Mouse (Mus musculus): ENCODE measurements around the gene Ctps.
"Not testable (repeated sequence)": the region's sequence is repeated elsewhere in the genome, so short reads cannot be mapped to it uniquely, and the experiment has no call there.

Gene Ctps

GRCm38 (mm10) chr4:120569486-120570437 lies at the start of gene Ctps:
TSS of gene Ctps (minus strand) at chr4:120570276.
- DNase-seq (ENCODE audit: low read depth, low spot score): peak; percentile 94

GRCm38 (mm10) chr4:120616199-120617025 lies 46.3 kb upstream of the Ctps start:
- no peak for DNase-seq (ENCODE audit: low read depth, low spot score)

DNA sequence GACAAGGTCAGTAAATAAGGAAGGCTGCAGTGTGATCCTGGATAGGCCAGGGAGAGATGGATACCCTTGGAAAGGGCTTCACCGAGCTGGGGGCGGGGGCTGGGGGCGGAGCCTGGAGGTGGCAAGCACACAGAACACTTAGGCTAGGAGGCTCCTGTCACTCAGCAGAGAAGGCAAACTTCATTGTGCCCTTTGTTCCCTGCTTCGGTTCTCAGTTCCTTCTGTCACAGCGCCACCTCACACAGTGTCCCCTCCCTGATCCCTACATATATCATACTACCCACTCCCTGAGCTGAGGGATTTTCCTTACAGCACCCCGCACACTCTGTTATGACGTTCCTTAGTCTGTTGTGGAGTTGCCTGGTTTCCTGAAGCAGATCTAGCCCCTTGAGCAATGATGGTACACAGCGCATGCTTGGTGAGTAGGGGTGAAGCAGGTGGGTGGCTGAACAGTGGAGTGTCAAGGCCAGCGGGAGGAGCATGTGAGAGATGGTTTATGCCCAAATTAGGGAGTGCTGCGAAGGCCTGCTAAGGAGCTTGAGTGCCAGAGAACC lies 45.5 kb upstream of the Ctps start:
- DNase-seq (ENCODE audit: low read depth, low spot score): no peak

- DNase-seq (ENCODE audit: low read depth, low spot score): no peak
These were observed 44.6 kb upstream of the Ctps start for GRCm38 (mm10) chr4:120614644-120615043.

DNA sequence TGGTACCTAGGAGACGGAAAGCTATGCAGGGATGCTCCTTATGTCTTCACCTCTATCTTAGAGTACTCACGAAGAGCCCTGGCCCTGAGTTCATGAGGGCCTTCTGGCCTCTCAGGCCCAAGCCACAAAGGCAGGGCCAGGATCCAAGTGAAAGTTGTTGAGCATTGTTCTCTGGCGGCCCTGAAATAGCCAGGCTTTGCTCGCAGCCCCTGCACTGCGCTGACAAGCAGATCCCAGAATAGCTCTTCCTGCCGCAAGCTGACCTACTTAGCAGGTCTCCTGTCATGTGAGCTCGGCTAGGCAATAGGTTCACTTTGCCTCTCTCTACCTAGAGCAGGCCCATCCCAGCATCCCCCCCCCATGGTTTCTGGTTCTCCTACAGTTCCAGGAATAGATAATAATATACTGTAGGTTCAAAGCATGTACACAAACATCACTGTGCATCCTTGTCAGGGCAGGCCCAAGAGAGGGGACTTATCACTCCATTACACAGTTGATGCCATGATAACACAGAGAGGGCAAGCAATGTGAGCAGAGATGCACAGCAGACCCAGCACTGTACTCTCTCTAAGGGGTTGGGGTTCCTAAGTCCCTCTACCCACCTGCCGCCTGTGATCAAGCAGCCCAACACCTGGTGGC lies 43.7 kb upstream of the Ctps start:
- DNase-seq (ENCODE audit: low read depth, low spot score): no peak

DNA sequence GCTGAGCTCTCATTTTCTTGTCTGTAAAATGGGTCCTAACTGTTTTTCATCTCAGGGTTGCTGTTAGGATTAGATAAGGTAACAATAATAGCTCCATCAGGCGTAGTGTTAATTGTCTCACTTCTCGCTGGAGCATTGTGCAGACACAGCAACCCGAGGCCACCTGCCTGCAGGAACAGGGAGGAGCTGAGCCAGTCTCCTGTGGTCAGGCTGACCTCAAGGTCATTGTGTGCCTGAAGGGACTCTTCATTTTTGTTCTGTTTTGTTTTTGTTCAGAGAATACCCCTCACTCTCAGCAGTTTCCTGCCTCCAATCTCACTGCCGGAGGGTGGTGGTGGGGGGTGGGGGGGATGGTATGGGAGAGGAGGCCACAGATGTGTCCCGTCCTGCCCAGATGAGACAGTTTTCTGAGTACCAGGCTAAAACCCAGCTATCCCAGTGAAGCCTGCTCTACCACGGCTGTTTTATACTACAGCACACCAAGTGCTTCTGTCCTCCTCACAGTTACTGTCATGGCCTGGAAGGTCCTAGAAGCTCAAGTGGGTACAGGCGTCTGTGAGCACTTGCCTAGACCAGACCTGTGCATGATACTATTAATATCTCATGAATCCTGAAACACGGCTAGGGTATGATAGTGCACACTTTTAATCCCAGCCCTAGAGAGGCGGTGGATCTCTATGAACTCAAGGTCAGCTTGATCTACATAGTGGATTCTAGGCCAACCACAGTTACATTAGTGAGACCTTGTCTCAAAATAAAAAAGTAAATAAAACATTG lies 42.4 kb upstream of the Ctps start:
- DNase-seq (ENCODE audit: low read depth, low spot score): no peak

DNA sequence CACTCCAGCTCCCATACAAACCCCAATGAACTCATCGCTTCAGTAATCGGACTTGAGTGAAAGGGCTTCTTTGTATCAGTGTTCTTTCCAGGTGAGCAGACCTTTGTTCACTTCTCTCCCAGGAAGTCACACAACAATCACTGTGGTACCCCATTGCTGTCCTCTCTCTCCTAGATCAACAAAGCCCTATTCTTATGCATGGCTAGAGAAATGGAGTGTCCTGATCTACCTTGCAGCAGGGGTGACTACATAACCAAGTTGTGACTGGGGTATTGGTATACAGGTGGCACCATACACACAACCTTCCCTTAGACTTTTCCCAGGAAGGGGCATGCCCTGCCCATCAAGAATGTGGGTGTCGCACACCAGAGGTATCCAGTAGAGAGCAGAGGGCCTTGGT lies 40.9 kb upstream of the Ctps start:
- DNase-seq (ENCODE audit: low read depth, low spot score): no peak

DNA sequence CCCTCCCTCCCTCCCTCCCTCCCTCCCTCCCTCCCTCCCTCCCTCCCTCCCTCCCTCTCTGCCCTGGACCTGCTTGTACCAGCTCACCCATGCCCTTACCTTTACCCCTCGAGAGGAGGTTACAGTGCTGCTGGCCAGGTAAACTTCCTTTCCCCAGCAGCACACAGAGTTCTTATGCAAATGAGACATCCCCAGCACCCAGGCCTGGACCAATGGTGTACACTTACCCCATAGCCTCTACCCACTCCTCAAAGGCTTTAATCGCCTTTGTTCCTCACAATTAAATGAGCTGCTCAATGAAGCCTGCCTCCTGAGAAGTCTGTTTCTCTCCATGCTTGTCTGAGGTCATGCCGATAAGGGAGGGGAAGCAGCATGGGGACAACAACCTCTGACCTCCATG lies 36.9 kb upstream of the Ctps start:
- DNase-seq (ENCODE audit: low read depth, low spot score): no peak

GRCm38 (mm10) chr4:120602669-120603068 lies 32.6 kb upstream of the Ctps start:
- DNase-seq (ENCODE audit: low read depth, low spot score): no peak

DNA sequence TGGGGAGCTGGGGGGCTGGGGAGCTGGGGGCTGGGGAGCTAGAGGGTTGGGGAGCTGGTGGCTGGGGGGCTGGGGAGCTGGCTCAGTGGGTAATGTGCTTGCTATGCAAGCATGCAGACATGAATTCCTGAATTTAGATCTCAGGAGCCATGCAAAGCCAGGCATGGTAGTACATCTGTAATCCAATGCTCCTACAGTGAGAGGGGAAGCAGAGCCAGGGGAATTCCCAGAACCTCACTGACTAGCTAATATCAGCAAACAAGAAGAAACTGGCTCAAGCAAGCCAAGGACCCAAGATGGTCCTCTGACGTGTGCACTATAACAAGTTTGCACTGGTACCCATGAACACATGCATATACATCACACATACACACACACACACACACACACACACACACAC lies 31.7 kb upstream of the Ctps start:
- DNase-seq (ENCODE audit: low read depth, low spot score): no peak

- DNase-seq (ENCODE audit: low read depth, low spot score): no peak
These were observed 28.8 kb upstream of the Ctps start for GRCm38 (mm10) chr4:120598922-120599321.

DNA sequence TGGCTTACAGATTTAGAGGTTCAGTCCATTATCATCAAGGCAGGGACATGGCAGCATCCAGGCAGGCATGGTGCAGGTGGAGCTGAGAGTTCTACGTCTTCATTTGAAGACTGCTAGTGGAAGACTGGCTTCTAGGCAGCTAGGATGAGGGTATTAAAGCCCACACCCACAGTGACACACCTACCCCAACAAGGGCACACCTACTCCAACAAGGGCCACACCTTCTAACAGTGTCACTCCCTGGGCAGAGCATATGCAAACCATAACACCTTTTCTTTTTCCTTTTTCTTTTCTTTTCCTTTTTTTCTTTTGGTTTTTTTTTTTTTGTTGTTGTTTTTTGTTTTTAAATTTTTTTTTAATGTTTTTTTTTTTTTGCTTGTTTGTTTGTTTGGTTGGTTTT lies 26.1 kb upstream of the Ctps start:
- not testable (repeated sequence) for DNase-seq (ENCODE audit: low read depth, low spot score)

GRCm38 (mm10) chr4:120590973-120591372 lies 20.9 kb upstream of the Ctps start:
- no peak for DNase-seq (ENCODE audit: low read depth, low spot score)

- peak; percentile 81 for DNase-seq (ENCODE audit: low read depth, low spot score)
These were observed 19.8 kb upstream of the Ctps start for GRCm38 (mm10) chr4:120589815-120590422.

GRCm38 (mm10) chr4:120589070-120589469 lies 19.0 kb upstream of the Ctps start:
- DNase-seq (ENCODE audit: low read depth, low spot score): no peak

GRCm38 (mm10) chr4:120588445-120588844 lies 18.4 kb upstream of the Ctps start, which contains the start of gene Gm8439:
TSS of gene Gm8439 (plus strand) at chr4:120588745.
- no peak for DNase-seq (ENCODE audit: low read depth, low spot score)

DNA sequence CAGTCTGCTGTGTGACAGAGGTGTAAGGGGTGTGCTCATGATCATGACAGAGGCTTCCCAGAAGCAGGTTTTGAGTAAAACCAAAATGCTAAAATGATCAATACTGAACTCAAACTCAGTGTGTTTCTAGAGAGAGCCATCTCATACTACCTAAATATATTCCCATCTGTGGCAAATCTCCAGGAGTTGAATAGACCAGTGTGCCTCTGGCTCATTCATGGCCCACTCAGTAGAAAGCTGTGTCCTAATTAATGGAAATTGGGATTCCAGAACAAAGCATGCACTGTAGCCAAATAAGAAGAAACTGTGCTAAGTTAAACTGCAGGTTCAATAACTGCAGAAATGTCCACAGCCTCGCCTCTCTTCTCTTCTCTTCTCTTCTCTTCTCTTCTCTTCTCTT lies 16.9 kb upstream of the Ctps start:
- DNase-seq (ENCODE audit: low read depth, low spot score): no peak

DNA sequence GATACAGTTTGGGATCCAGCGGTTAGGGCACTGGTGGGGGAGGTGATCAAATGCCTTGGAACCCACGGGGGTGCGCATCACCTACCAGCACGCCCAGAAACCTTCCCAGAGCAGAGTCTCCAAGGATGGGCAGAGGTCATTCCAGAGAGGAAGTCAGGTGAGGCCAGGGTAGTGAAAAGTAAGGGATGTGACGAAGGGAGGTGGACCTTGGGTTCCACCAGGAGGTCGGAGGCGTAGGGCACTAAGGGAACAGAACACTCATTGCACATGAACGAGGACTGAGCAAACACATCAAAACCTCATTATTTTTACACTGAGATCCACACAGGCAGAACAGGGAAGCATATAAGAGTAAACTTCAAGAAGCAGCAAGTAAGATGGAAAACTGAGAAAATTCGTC lies 11.6 kb upstream of the Ctps start:
- DNase-seq (ENCODE audit: low read depth, low spot score): no peak

- no peak for DNase-seq (ENCODE audit: low read depth, low spot score)
These were observed 10.8 kb upstream of the Ctps start for GRCm38 (mm10) chr4:120580894-120581293.

DNA sequence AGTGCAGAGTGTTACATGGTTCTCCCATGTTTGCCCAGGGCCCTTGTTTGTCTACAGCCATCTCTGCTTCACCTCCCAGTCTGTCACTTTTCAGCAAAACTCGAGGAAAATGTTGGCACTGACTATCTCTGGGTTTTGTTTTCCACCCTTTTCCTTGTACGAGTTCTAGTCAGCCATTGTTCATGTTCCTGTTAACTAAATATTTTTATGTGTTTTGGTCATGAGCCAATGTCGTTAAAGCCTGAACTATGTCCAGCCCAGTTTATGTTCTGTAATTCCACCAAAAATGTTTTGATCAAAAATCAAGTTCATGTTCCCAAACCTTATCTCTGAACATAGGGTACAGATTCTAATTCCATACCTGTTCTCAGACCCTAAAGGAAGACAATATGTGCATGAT lies 1.6 kb upstream of the Ctps start:
- DNase-seq (ENCODE audit: low read depth, low spot score): no peak

DNA sequence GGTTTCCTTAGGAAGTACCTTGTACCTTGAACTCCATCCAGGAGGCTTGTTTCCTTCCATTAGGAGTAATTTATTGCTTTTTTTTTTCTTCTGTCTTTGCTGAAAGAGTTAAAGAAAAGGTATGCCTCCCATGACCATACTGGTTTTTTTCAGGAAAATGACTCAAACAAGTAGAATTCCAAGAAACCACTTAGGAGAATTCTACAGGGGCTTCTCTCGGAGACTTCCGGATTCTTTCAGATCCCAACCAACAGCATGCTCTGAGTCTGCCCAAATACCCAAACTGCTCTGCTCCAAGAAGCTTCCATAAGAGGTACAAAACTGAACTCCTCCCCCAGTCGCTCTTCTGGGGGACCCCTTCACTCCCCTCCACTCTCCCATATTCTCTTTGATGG lies 991 bp upstream of the Ctps start:
- DNase-seq (ENCODE audit: low read depth, low spot score): no peak
